Mouse (Mus musculus) MN1 (cell line): Measurements from ENCODE around the gene Pmfbp1.
"Not testable (repeated sequence)": the region's sequence is repeated elsewhere in the genome, so short reads cannot be mapped to it uniquely, and the experiment has no call there.

ENCODE experiments used
- DNase-seq: peaks from one replicate; pipeline ENCODE4 v3.0.0-alpha.2; 2016; ENCODE audit warnings: low spot score

Pmfbp1 gene

GRCm38 (mm10) chr8:109493727-109494126 is at the start of gene Pmfbp1:
Gene Pmfbp1, plus strand, starts transcription at chr8:109494027.
- DNase-seq, result no peak

GRCm38 (mm10) chr8:109446896-109447295 is 46.9 kb upstream of the Pmfbp1 start:
- DNase-seq, result not testable (repeated sequence)

- DNase-seq, result no peak
These were observed 42.8 kb upstream of the Pmfbp1 start for GRCm38 (mm10) chr8:109451000-109451399.

- DNase-seq, result no peak
These were observed 38.7 kb upstream of the Pmfbp1 start for GRCm38 (mm10) chr8:109455113-109455512.

GRCm38 (mm10) chr8:109457387-109457786 is 36.4 kb upstream of the Pmfbp1 start:
- DNase-seq, result no peak

GRCm38 (mm10) chr8:109458580-109458979 is 35.2 kb upstream of the Pmfbp1 start:
- DNase-seq, result peak; percentile 84

GRCm38 (mm10) chr8:109463075-109463474 is 30.8 kb upstream of the Pmfbp1 start:
- DNase-seq, result peak; percentile 59

GRCm38 (mm10) chr8:109463677-109464313 is 30.0 kb upstream of the Pmfbp1 start:
- peak; percentile 74 for DNase-seq

- DNase-seq, result peak; percentile 83
These were observed 29.4 kb upstream of the Pmfbp1 start for GRCm38 (mm10) chr8:109464451-109464891.

- no peak for DNase-seq
These were observed 28.8 kb upstream of the Pmfbp1 start for GRCm38 (mm10) chr8:109465056-109465455.

- peak; percentile 39 for DNase-seq
These were observed 28.1 kb upstream of the Pmfbp1 start for GRCm38 (mm10) chr8:109465761-109466160.

GRCm38 (mm10) chr8:109467516-109467915 is 26.3 kb upstream of the Pmfbp1 start:
- peak; percentile 43 for DNase-seq

GRCm38 (mm10) chr8:109468112-109468511 is 25.7 kb upstream of the Pmfbp1 start:
- DNase-seq, result no peak

GRCm38 (mm10) chr8:109471876-109472275 is 22.0 kb upstream of the Pmfbp1 start:
- no peak for DNase-seq

- no peak for DNase-seq
These were observed 21.4 kb upstream of the Pmfbp1 start for GRCm38 (mm10) chr8:109472400-109472799.

- no peak for DNase-seq
These were observed 19.2 kb upstream of the Pmfbp1 start for GRCm38 (mm10) chr8:109474442-109475121.

- peak; percentile 30 for DNase-seq
These were observed 18.4 kb upstream of the Pmfbp1 start for GRCm38 (mm10) chr8:109475436-109475835.

- no peak for DNase-seq
These were observed 15.2 kb upstream of the Pmfbp1 start for GRCm38 (mm10) chr8:109478586-109478985.

- DNase-seq, result no peak
These were observed 9.1 kb upstream of the Pmfbp1 start for GRCm38 (mm10) chr8:109484741-109485140.

- DNase-seq, result no peak
These were observed 8.3 kb upstream of the Pmfbp1 start for GRCm38 (mm10) chr8:109485530-109485929.

GRCm38 (mm10) chr8:109492785-109493184 is 1.0 kb upstream of the Pmfbp1 start:
- no peak for DNase-seq

- no peak for DNase-seq
These were observed 774 bp downstream of the Pmfbp1 start for GRCm38 (mm10) chr8:109494601-109495000.

- peak; percentile 60 for DNase-seq
These were observed 3.6 kb downstream of the Pmfbp1 start for GRCm38 (mm10) chr8:109497431-109497830.
